In the genomic region with DNA sequence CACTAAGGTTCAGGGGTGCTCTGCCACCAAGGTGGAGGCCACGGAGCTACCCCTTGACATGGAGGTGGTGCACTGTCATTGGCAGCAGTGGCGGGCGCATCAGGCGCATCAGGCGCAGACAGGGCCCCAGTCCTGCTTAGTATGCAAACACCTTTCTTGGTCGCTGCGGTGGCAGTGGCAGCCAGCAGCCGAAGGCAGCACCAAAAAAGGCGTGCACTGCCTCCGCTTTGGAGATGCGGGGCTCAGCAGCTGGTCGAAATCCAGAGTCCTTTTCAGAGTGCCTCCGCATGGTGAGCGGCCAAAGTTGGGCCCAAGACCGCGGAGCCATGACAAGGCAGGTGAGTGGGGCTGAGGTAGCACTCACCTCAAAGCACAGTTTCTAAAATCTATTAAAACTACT, we compare ENCODE assay signal across 26 mouse cellular contexts.
DNase-seq lines count a peak whose midpoint lies in the region; ATAC-seq and TF ChIP-seq lines count a peak whose summit lies in the region.
"Had no signal": no experiment of that assay in that cellular context is flagged by ENCODE, and none has a peak within 500 bp of the region (broad histone marks: within the 10 kb centered on the region; RNA-seq: fewer than 3 reads in every experiment).

No protein-coding gene starts in this region.

- no peak for TF ChIP-seq POLR2A in ES-Bruce4 (IDR thresholded peaks at IDR 0.05; ENCODE audit: insufficient read depth, low read length)

- in situ Hi-C loops in ES-E14 (cut with MboI; ENCODE audit: low sequenced_read_pairs in 2 of 2, unreplicated experiment in 2 of 2) = no loop called here

- no peak for TF ChIP-seq EP300 in stomach, postnatal 0 days (optimal IDR thresholded peaks at IDR 0.05)
- TF ChIP-seq EP300 in ES-Bruce4 (IDR thresholded peaks at IDR 0.05; ENCODE audit: insufficient read depth, low read depth, low read length) = no peak

- no peak overlapping the region for H3K4me3 ChIP-seq in stomach, embryonic 14.5 days (ENCODE audit: low read depth, low read length)
- H3K4me3 ChIP-seq in stomach, postnatal 0 days (ENCODE audit: low read depth, low read length) = no peak overlapping the region
- H3K4me3 ChIP-seq in ES-Bruce4 (ENCODE audit: low read depth, low read length) = peak overlapping the region; percentile 46
- peak overlapping the region; percentile 61 to 68 for H3K4me3 ChIP-seq in ES-E14 (ENCODE audit: insufficient read depth in 1 of 2, low read depth in 1 of 2, low read length in 2 of 2, poor library complexity in 1 of 2, severe bottlenecking in 1 of 2)
- H3K4me3 ChIP-seq: embryonic facial prominence, embryonic 13.5 days; embryonic facial prominence, embryonic 15.5 days; erythroblast, embryonic 14.5 days; forebrain, embryonic 10.5 days; forebrain, embryonic 12.5 days had no signal

- no peak overlapping the region for H3K9ac ChIP-seq in stomach, embryonic 14.5 days (replicated peaks; ENCODE audit: low read depth, low read length)
- H3K9ac ChIP-seq in stomach, postnatal 0 days (ENCODE audit: low read length) = no peak overlapping the region
- H3K9ac ChIP-seq in ES-Bruce4 (ENCODE audit: low read depth, poor library complexity, severe bottlenecking) (no peak overlapping the region), ES-E14 (ENCODE audit: insufficient read depth, low read depth, low read length, poor library complexity, severe bottlenecking) (0 out of 2 replicates have a peak overlapping the region, but pooled peaks have one; percentile 35)
- H3K9ac ChIP-seq: embryonic facial prominence, embryonic 13.5 days; embryonic facial prominence, embryonic 15.5 days; forebrain, embryonic 12.5 days had no signal

- no peak overlapping the region for H3K4me2 ChIP-seq in stomach, embryonic 14.5 days (replicated peaks; ENCODE audit: low read depth, low read length)
- no peak overlapping the region for H3K4me2 ChIP-seq in stomach, postnatal 0 days (replicated peaks; ENCODE audit: low read depth)
- H3K4me2 ChIP-seq: embryonic facial prominence, embryonic 13.5 days; embryonic facial prominence, embryonic 15.5 days; forebrain, embryonic 12.5 days had no signal

- no peak for DNase-seq in stomach, postnatal 0 days (ENCODE audit: low spot score)
- no peak for DNase-seq in ES-E14 (ENCODE audit: low read depth, low spot score)
- peak; percentile 61 for DNase-seq in ZHBTc4 (ENCODE audit: low read depth, low spot score)
- no peak for DNase-seq in MN1 (ENCODE audit: low spot score)
- no peak for DNase-seq in spleen, postnatal 14 days (ENCODE audit: low spot score in 2 of 2)
- no peak for DNase-seq in embryo, embryonic 10.5 days (ENCODE audit: low spot score)
- DNase-seq: adrenal gland, adult 8-10 months; adrenal gland, postnatal 14 days; adrenal gland, postnatal 36 days; cerebellum, adult 11-12 months; cerebellum, adult 2 months; cerebellum, adult 9-10 months; cerebellum, postnatal 10 days; cerebellum, postnatal 25 days; embryo, embryonic 11 days had no signal

- no peak overlapping the region for H3K27ac ChIP-seq in stomach, embryonic 14.5 days (ENCODE audit: low read length)
- no peak overlapping the region for H3K27ac ChIP-seq in stomach, postnatal 0 days (replicated peaks)
- H3K27ac ChIP-seq in ES-Bruce4 (ENCODE audit: insufficient read depth, low read length) (no peak overlapping the region), ES-E14 (ENCODE audit: insufficient read depth, low read depth, low read length, poor library complexity, severe bottlenecking) (0 out of 2 replicates have a peak overlapping the region, but pooled peaks have one; percentile 67)
- H3K27ac ChIP-seq: embryonic facial prominence, embryonic 13.5 days; embryonic facial prominence, embryonic 15.5 days; forebrain, embryonic 10.5 days; forebrain, embryonic 12.5 days had no signal

- H3K27me3 ChIP-seq in stomach, embryonic 14.5 days (ENCODE audit: control insufficient read depth, insufficient read depth, low read length) = no peaks in the 10 kb centered on the region
- H3K27me3 ChIP-seq in stomach, postnatal 0 days (ENCODE audit: control insufficient read depth, insufficient read depth, low read length) = no peaks in the 10 kb centered on the region
- H3K27me3 ChIP-seq in ES-Bruce4 (ENCODE audit: control insufficient read depth, insufficient read depth, low read length, poor library complexity, severe bottlenecking) = no peaks in the 10 kb centered on the region
- H3K27me3 ChIP-seq: embryonic facial prominence, embryonic 13.5 days; embryonic facial prominence, embryonic 15.5 days; forebrain, embryonic 12.5 days; Patski had no signal

- ATAC-seq in stomach, embryonic 14.5 days (ENCODE audit: insufficient number of reproducible peaks, insufficient read depth, low FRiP score, low read depth) = peak; percentile 37; the same call in 1 of the 2 replicates
- no peak for ATAC-seq in stomach, postnatal 0 days (ENCODE audit: low FRiP score, low TSS enrichment)
- ATAC-seq: activated CD4-positive, CD25-positive, alpha-beta regulatory T cell, adult 4 months; forebrain, embryonic 14.5 days; forebrain, embryonic 16.5 days; Patski had no signal

- no peaks in the 10 kb centered on the region for H3K36me3 ChIP-seq in stomach, embryonic 14.5 days (ENCODE audit: control insufficient read depth, insufficient read depth, low read length)
- H3K36me3 ChIP-seq in stomach, postnatal 0 days (ENCODE audit: control insufficient read depth, insufficient read depth, low read length) = no peaks in the 10 kb centered on the region
- H3K36me3 ChIP-seq in ES-Bruce4 (ENCODE audit: control insufficient read depth, insufficient read depth, low read length, poor library complexity, severe bottlenecking) = no peaks in the 10 kb centered on the region
- no peaks in the 10 kb centered on the region for H3K36me3 ChIP-seq in ES-E14 (ENCODE audit: control insufficient read depth, insufficient read depth, low read length, poor library complexity, severe bottlenecking)
- H3K36me3 ChIP-seq: embryonic facial prominence, embryonic 13.5 days; forebrain, embryonic 12.5 days had no signal

- TF ChIP-seq CTCF in stomach, postnatal 0 days (IDR thresholded peaks at IDR 0.05; ENCODE audit: low read depth) = no peak
- no peak for TF ChIP-seq CTCF in ES-Bruce4 (IDR thresholded peaks at IDR 0.05; ENCODE audit: low read depth, low read length)

- peaks cover 5% of the 10 kb centered on the region for H3K9me3 ChIP-seq in stomach, embryonic 14.5 days (ENCODE audit: control insufficient read depth, low read depth, low read length)
- H3K9me3 ChIP-seq in stomach, postnatal 0 days (ENCODE audit: control insufficient read depth, low read length) = no peaks in the 10 kb centered on the region
- peaks cover 18% of the 10 kb centered on the region for H3K9me3 ChIP-seq in ES-Bruce4 (replicated peaks; ENCODE audit: control insufficient read depth, insufficient read depth, low read length, poor library complexity, severe bottlenecking)
- H3K9me3 ChIP-seq in ES-E14 (ENCODE audit: control insufficient read depth, insufficient read depth, low read depth, low read length) = no peaks in the 10 kb centered on the region; the same call in 1 of the 2 replicates

- no peaks in the 10 kb centered on the region for H3K4me1 ChIP-seq in stomach, embryonic 14.5 days (ENCODE audit: control insufficient read depth, insufficient read depth, low read length)
- no peaks in the 10 kb centered on the region for H3K4me1 ChIP-seq in stomach, postnatal 0 days (replicated peaks; ENCODE audit: control insufficient read depth, insufficient read depth)
- no peaks in the 10 kb centered on the region for H3K4me1 ChIP-seq in ES-Bruce4 (ENCODE audit: control insufficient read depth, insufficient read depth, low read length)
- H3K4me1 ChIP-seq in ES-E14 (ENCODE audit: control insufficient read depth in 2 of 2, insufficient read depth in 2 of 2, low read length in 2 of 2, poor library complexity in 1 of 2) = no peaks in the 10 kb centered on the region
- H3K4me1 ChIP-seq: embryonic facial prominence, embryonic 13.5 days; embryonic facial prominence, embryonic 15.5 days; forebrain, embryonic 10.5 days; forebrain, embryonic 12.5 days had no signal

- 94% methylated on average over 16 of the region's 16 CpGs for WGBS in stomach, embryonic 14.5 days
- WGBS in stomach, postnatal 0 days = 95% methylated on average over 16 of the region's 16 CpGs

TF ChIP-seq in ES-E14, 5 proteins besides CTCF, POLR2A, EP300 and RAD21:
- TF ChIP-seq ZC3H11A (IDR thresholded peaks at IDR 0.05; ENCODE audit: borderline replicate concordance, low read depth, low read length) (no peak), HCFC1 (IDR thresholded peaks at IDR 0.05; ENCODE audit: borderline replicate concordance, insufficient read depth, low read length) (no peak), CHD2 (IDR thresholded peaks at IDR 0.05; ENCODE audit: low read depth, low read length) (no peak), MAFK (IDR thresholded peaks at IDR 0.05; ENCODE audit: insufficient read depth, low read depth, low read length) (no peak), ZNF384 (IDR thresholded peaks at IDR 0.05; ENCODE audit: low read depth, low read length) (no peak)

Comparison
In these comparisons a context has a peak if more than half of its experiments do, and no peak if none do; other contexts are left out.
1. H3K4me3 ChIP-seq: peak in ES-Bruce4 (single experiment) and ES-E14 (2 of 2); none in stomach, embryonic 14.5 days (single experiment) and stomach, postnatal 0 days (single experiment).